Mouse (Mus musculus) spleen, postnatal 10 days (tissue): ENCODE measurements around the gene Oas1e.
A peak's percentile ranks its signal among the peaks of the same experiment; 100 is the strongest.
"Not testable (repeated sequence)": the region's sequence is repeated elsewhere in the genome, so short reads cannot be mapped to it uniquely, and the experiment has no call there.

Source experiments
- DNase-seq, 2 experiments: peaks; one replicate each; pipeline ENCODE4 v3.0.0; 2021 to 2022; ENCODE audit warnings: low spot score in 2 of 2

The Oas1e gene

GRCm38 (mm10) chr5:120795480-120796034 is at the start of gene Oas1e:
Gene Oas1e (minus strand): TSS chr5:120795530.
- not testable (repeated sequence) for DNase-seq

- DNase-seq: no peak
Measured at GRCm38 (mm10) chr5:120844713-120845112, 49.4 kb upstream of the Oas1e start.

- peak; percentile 51 to 75 for DNase-seq
Measured at GRCm38 (mm10) chr5:120836731-120837585, 41.6 kb upstream of the Oas1e start.

GRCm38 (mm10) chr5:120833335-120834280 is 38.3 kb upstream of the Oas1e start:
- DNase-seq: no peak

GRCm38 (mm10) chr5:120831031-120831430 is 35.7 kb upstream of the Oas1e start:
- peak in 1 of 2 experiments; percentile 33 for DNase-seq

- DNase-seq: no peak
Measured at GRCm38 (mm10) chr5:120818999-120819398, 23.7 kb upstream of the Oas1e start.

GRCm38 (mm10) chr5:120815949-120816348 is 20.6 kb upstream of the Oas1e start:
- DNase-seq: peak; percentile 47 to 69

GRCm38 (mm10) chr5:120813023-120813422 is 17.7 kb upstream of the Oas1e start:
- DNase-seq: no peak

GRCm38 (mm10) chr5:120811951-120812819 is 16.9 kb upstream of the Oas1e start, which contains the start of gene Oas1c:
Gene Oas1c (minus strand): TSS chr5:120812514.
- DNase-seq: peak; percentile 65 to 83

- DNase-seq: no peak
Measured at GRCm38 (mm10) chr5:120809171-120809570, 13.8 kb upstream of the Oas1e start.

- DNase-seq: peak; percentile 46 to 77
Measured at GRCm38 (mm10) chr5:120806458-120806857, 11.1 kb upstream of the Oas1e start.

- no peak for DNase-seq
Measured at GRCm38 (mm10) chr5:120803596-120803995, 8.3 kb upstream of the Oas1e start.

GRCm38 (mm10) chr5:120798943-120799342 is 3.6 kb upstream of the Oas1e start:
- not testable (repeated sequence) for DNase-seq

- not testable (repeated sequence) for DNase-seq
Measured at GRCm38 (mm10) chr5:120798147-120798546, 2.8 kb upstream of the Oas1e start.

- peak in 1 of 2 experiments; percentile 76 for DNase-seq
Measured at GRCm38 (mm10) chr5:120793043-120793442, 2.3 kb downstream of the Oas1e start.

- DNase-seq: no peak
Measured at GRCm38 (mm10) chr5:120787042-120787441, 8.3 kb downstream of the Oas1e start.

GRCm38 (mm10) chr5:120782446-120782845 is 12.9 kb downstream of the Oas1e start:
- DNase-seq: no peak

- DNase-seq: no peak
Measured at GRCm38 (mm10) chr5:120781646-120782045, 13.7 kb downstream of the Oas1e start.

GRCm38 (mm10) chr5:120779922-120780321 is 15.4 kb downstream of the Oas1e start:
- DNase-seq: no peak

GRCm38 (mm10) chr5:120778941-120779340 is 16.4 kb downstream of the Oas1e start:
- DNase-seq: no peak

- no peak for DNase-seq
Measured at GRCm38 (mm10) chr5:120777478-120777877, 17.9 kb downstream of the Oas1e start, which contains the start of gene Oas3. Gene Oas3 (minus strand): TSS chr5:120777661.
